Mouse (Mus musculus): Measurements from ENCODE around the gene Scmh1.
"Not testable (repeated sequence)": the region's sequence is repeated elsewhere in the genome, so short reads cannot be mapped to it uniquely, and the experiment has no call there.

Gene Scmh1

DNA sequence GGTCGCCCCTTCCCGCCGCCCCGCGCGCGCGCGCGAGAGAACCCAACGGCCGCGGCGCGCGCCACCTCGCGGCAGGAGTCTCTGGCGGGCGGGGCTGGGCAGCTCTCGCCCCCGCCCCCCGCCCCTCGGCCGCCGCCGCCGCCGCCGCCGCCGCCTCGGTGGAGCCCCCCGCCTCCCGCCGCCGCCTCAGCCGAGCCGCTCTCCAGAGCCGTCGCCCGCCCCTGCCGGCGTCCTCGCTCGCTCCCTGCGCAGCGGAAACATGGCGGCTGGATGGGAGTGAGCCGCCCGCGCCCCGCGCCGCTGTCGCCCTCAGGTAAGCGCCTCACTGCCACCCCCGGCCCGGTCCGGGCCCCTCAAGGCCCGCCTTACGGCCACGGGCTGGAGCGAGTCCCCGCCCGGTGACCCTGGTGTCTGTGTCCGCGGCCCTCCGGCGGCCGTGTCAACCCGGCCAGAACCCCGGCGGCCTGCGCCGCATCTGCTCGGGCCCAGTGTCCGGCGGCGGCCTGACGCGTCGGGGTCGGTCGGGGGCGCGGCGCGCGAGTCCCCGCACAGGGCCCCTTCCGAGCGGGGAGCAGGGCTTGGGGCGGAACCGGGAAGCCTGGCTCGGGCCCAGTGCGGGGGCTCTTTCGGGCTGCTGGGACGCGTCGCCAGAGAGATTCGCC is at the start of gene Scmh1:
Gene Scmh1 (plus strand): TSS at position 138 of the 662 bp plus-strand sequence.
- peak; percentile 61 for DNase-seq

DNA sequence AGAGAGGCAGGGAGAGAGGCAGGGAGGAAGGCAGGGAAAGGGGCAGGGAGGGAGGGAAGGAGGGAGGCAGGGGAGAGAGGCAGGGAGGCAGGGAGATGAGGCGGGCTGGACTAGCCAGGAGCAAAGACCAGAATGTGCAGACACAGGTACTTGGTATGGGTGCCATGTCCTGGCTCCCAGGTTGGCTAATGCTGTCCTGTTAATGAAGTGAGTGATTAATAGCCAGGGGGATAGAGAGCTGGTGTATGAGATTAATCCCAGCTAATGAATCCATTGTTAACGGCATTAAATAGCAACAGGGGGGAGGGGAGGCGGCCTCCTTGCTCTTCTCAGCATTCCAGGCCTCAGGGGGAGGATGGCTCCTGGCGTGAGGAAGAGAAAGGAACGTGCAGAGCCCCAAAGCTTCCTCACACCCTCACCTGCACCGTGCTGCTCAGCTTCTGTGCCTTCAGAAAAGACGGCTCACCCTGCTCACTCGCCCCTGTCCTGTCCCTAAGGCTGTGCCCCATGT is 45.0 kb upstream of the Scmh1 start:
- no peak for DNase-seq

- DNase-seq = no peak
Measured at GRCm38 (mm10) chr4:120364729-120365128, 40.4 kb upstream of the Scmh1 start.

GRCm38 (mm10) chr4:120365456-120365855 is 39.6 kb upstream of the Scmh1 start:
- DNase-seq = no peak

GRCm38 (mm10) chr4:120368031-120368430 is 37.0 kb upstream of the Scmh1 start:
- DNase-seq = no peak

GRCm38 (mm10) chr4:120368663-120369062 is 36.4 kb upstream of the Scmh1 start:
- DNase-seq = peak; percentile 29

GRCm38 (mm10) chr4:120369156-120369555 is 35.9 kb upstream of the Scmh1 start:
- DNase-seq = no peak

- DNase-seq = no peak
Measured at GRCm38 (mm10) chr4:120369861-120370366, 35.2 kb upstream of the Scmh1 start.

- DNase-seq = no peak
Measured at GRCm38 (mm10) chr4:120372838-120373237, 32.2 kb upstream of the Scmh1 start.

GRCm38 (mm10) chr4:120373813-120374212 is 31.3 kb upstream of the Scmh1 start:
- DNase-seq = no peak

GRCm38 (mm10) chr4:120380811-120381391 is 24.2 kb upstream of the Scmh1 start:
- peak; percentile 62 for DNase-seq

DNA sequence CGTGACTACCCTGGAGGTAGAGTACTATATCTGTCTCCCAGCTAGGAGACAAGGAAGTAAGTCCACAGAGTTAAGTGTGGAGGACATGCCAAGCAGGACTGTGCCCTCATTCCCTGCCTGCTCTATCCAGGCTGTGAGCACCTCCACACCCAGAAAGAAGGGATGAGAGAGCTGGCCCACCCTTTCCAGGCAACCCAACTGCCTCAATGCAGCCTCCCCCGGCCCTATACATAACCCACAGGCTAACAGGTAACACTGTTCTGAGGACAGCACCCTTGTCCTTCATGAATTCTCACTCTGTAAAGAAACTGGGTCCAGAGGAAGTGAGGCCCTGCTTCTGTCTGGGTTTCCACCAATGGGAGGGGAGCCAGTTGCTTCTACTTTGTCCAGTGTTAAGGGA is 19.6 kb upstream of the Scmh1 start:
- DNase-seq = no peak

- DNase-seq = no peak
Measured at GRCm38 (mm10) chr4:120387496-120387895, 17.6 kb upstream of the Scmh1 start.

DNA sequence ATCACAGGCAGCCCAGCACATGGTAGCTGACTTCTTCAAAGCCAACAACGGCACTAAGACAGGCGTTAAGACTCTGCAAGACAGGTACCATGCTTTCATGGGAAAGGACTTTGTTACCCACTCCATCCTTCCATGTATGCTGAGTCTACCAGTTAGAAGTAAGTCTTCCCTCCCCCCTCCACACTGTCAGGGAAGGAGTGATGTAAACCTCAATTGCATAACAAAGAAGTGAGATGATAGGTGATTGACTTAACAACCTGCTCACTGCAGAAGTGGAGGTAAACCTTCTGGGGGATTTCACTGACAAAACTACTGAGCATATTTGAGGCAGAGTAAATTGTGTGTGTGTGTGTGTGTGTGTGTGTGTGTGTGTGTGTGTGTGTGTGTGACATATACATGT is 17.1 kb upstream of the Scmh1 start:
- no peak for DNase-seq

- DNase-seq = no peak
Measured at GRCm38 (mm10) chr4:120388998-120389542, 16.0 kb upstream of the Scmh1 start.

- DNase-seq = no peak
Measured at GRCm38 (mm10) chr4:120389546-120389945, 15.5 kb upstream of the Scmh1 start.

- DNase-seq = no peak
Measured at GRCm38 (mm10) chr4:120391591-120391990, 13.5 kb upstream of the Scmh1 start.

GRCm38 (mm10) chr4:120392341-120392740 is 12.7 kb upstream of the Scmh1 start:
- no peak for DNase-seq

- DNase-seq = no peak
Measured at GRCm38 (mm10) chr4:120392748-120393147, 12.3 kb upstream of the Scmh1 start.

- DNase-seq = no peak
Measured at GRCm38 (mm10) chr4:120400251-120400650, 4.8 kb upstream of the Scmh1 start.

DNA sequence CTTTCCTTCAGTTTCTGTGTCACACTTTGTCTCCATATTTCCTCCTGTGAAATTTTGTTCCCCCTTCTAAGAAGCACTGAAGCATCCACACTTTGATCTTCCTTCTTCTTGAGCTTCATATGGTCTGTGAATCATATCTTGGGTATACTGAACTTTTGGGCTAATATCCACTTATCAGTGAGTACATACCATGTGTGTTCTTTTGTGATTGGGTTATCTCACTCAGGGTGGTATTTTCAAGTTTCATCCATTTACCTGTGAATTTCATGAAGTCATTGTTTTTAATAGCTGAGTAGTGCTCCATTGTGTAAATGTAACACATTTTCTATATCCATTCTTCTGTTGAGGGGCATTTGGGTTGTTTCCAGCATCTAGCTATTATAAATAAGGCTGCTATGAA is 3.0 kb upstream of the Scmh1 start:
- not testable (repeated sequence) for DNase-seq

- DNase-seq = no peak
Measured at GRCm38 (mm10) chr4:120404247-120404646, 834 bp upstream of the Scmh1 start.

DNA sequence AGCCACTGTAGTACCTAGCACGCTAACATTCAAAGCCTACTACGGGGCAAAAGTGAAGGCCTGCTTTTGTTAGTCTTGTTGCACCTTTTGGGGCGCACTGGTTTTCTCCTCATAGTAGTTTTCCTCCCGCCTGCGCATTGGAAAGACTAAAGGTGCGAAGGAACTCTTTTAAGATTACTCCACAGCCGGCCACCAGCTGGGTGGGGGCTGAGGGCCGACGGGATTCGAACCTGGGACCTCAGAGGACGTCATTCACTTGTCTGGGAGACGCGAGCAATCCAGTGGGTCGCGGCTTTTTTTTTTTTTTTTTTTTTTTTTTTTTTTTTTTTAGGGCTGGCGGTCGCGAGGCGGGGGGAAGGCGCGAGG is 320 bp upstream of the Scmh1 start:
- DNase-seq = peak; percentile 47
